Mouse (Mus musculus): ENCODE data around the gene Abhd6. TPM values are rescaled to one million over a fixed set of nuclear protein-coding genes. Genes with fewer than 3 reads are reported as not detected.

Abhd6 gene
- polyA plus RNA-seq, 1 experiment from 2014 or later, result 33.5 TPM

GRCm38 (mm10) chr14:8099561-8100021 lies 96.9 kb downstream of the Abhd6 start:
- Histone ChIP-seq H3K4me3 (ENCODE audit: low read depth, low read length) (peak overlapping the region; percentile 87), H3K27ac (ENCODE audit: low read depth, low read length) (no peak overlapping the region), H3K4me2 (ENCODE audit: low read length) (peak overlapping the region; percentile 63), H3K4me1 (ENCODE audit: control insufficient read depth, insufficient read depth, low read length) (peaks cover 18% of the 10 kb centered on the region), H3K27me3 (replicated peaks; ENCODE audit: control insufficient read depth, insufficient read depth, low read length) (no peaks in the 10 kb centered on the region), H3K9ac (ENCODE audit: low read length) (peak overlapping the region; percentile 52), H3K9me3 (replicated peaks; ENCODE audit: control insufficient read depth, low read length) (no peaks in the 10 kb centered on the region), H3K36me3 (ENCODE audit: control insufficient read depth, insufficient read depth, low read length) (0 out of 2 replicates have a peak, but pooled peaks cover 5% of the 10 kb centered on the region)
- WGBS, result 75% methylated on average over 10 of the region's 10 CpGs
- no peak for ATAC-seq
- no peak for DNase-seq (ENCODE audit: low spot score)

GRCm38 (mm10) chr14:8101886-8102285 lies 99.2 kb downstream of the Abhd6 start:
- ATAC-seq (no peak), DNase-seq (ENCODE audit: low spot score) (no peak)
- H3K27ac ChIP-seq (ENCODE audit: low read depth, low read length), result no peak overlapping the region
- no peak overlapping the region for H3K4me3 ChIP-seq (ENCODE audit: low read depth, low read length)
- no peak overlapping the region for H3K9ac ChIP-seq (ENCODE audit: low read length)
- 0 out of 2 replicates have a peak, but pooled peaks cover 5% of the 10 kb centered on the region for H3K36me3 ChIP-seq (ENCODE audit: control insufficient read depth, insufficient read depth, low read length)
- H3K27me3 ChIP-seq (replicated peaks; ENCODE audit: control insufficient read depth, insufficient read depth, low read length), result no peaks in the 10 kb centered on the region
- H3K4me1 ChIP-seq (ENCODE audit: control insufficient read depth, insufficient read depth, low read length), result peaks cover 18% of the 10 kb centered on the region
- 89% methylated on average over 8 of the region's 8 CpGs for WGBS
- H3K9me3 ChIP-seq (replicated peaks; ENCODE audit: control insufficient read depth, low read length), result no peaks in the 10 kb centered on the region
- H3K4me2 ChIP-seq (ENCODE audit: low read length), result no peak overlapping the region

GRCm38 (mm10) chr14:8102676-8103075 lies 100.0 kb downstream of the Abhd6 start:
- H3K4me2 ChIP-seq (ENCODE audit: low read length), result no peak overlapping the region
- H3K4me1 ChIP-seq (ENCODE audit: control insufficient read depth, insufficient read depth, low read length), result peaks cover 18% of the 10 kb centered on the region
- no peaks in the 10 kb centered on the region for H3K9me3 ChIP-seq (replicated peaks; ENCODE audit: control insufficient read depth, low read length)
- H3K36me3 ChIP-seq (ENCODE audit: control insufficient read depth, insufficient read depth, low read length), result 0 out of 2 replicates have a peak, but pooled peaks cover 5% of the 10 kb centered on the region
- ATAC-seq, result no peak
- WGBS, result 60% methylated on average over 12 of the region's 12 CpGs
- DNase-seq (ENCODE audit: low spot score), result no peak
- H3K27me3 ChIP-seq (replicated peaks; ENCODE audit: control insufficient read depth, insufficient read depth, low read length), result no peaks in the 10 kb centered on the region
- no peak overlapping the region for H3K9ac ChIP-seq (ENCODE audit: low read length)
- no peak overlapping the region for H3K27ac ChIP-seq (ENCODE audit: low read depth, low read length)
- H3K4me3 ChIP-seq (ENCODE audit: low read depth, low read length), result no peak overlapping the region

Other genes with a start within 250 kb of the Abhd6 start
- not detected in 2 replicates for gene Gm26661, start 211.3 kb upstream of the Abhd6 start, polyA plus RNA-seq (2014; fragmentation: Nextera tagmentation; extraction: Ambion mirVana)
- gene Flnb, start 184.9 kb upstream of the Abhd6 start, polyA plus RNA-seq (2014; fragmentation: Nextera tagmentation; extraction: Ambion mirVana), result 6.8 and 8.0 TPM in 2 replicates
- gene Gm45521, start 45.6 kb upstream of the Abhd6 start, polyA plus RNA-seq (2014; fragmentation: Nextera tagmentation; extraction: Ambion mirVana), result 0.28 TPM in 1 of 2 replicates, not detected in the other
- 0.05 and 0.15 TPM in 2 replicates for gene Dnase1l3, start 8.3 kb upstream of the Abhd6 start, polyA plus RNA-seq (2014; fragmentation: Nextera tagmentation; extraction: Ambion mirVana)
- 58.3 and 65.1 TPM in 2 replicates for gene Rpp14, start 77.5 kb downstream of the Abhd6 start, polyA plus RNA-seq (2014; fragmentation: Nextera tagmentation; extraction: Ambion mirVana)
- 42.8 and 48.3 TPM in 2 replicates for gene Pxk, start 95.3 kb downstream of the Abhd6 start, polyA plus RNA-seq (2014; fragmentation: Nextera tagmentation; extraction: Ambion mirVana)
- 240 and 252 TPM in 2 replicates for gene Pdhb, start 170.1 kb downstream of the Abhd6 start, polyA plus RNA-seq (2014; fragmentation: Nextera tagmentation; extraction: Ambion mirVana)
- 7.0 and 8.4 TPM in 2 replicates for gene Kctd6, start 211.2 kb downstream of the Abhd6 start, polyA plus RNA-seq (2014; fragmentation: Nextera tagmentation; extraction: Ambion mirVana)